Comparison of ENCODE assay signal across 8 mouse cellular contexts in genomic region chr12:108363796-108364195, GRCm38 (mm10). TPM values are rescaled to one million over a fixed set of nuclear protein-coding genes. Genes with fewer than 3 reads are reported as not detected.
A peak's percentile ranks its signal among the peaks of the same experiment; 100 is the strongest.
DNase-seq lines count a peak whose midpoint lies in the region; ATAC-seq lines count a peak whose summit lies in the region.

No protein-coding gene starts in this region.

- ATAC-seq in hindbrain, embryonic 12.5 days (ENCODE audit: low FRiP score), result peak; percentile 75
- no peak for ATAC-seq in inflammation-experienced regulatory T-cells, adult 6 months

- no peaks in the 10 kb centered on the region for H3K36me3 ChIP-seq in hindbrain, embryonic 12.5 days

- WGBS in hindbrain, embryonic 12.5 days, result 5% methylated on average over 5 of the region's 5 CpGs

- H3K4me2 ChIP-seq in hindbrain, embryonic 12.5 days (replicated peaks), result no peak overlapping the region

- DNase-seq in adipocyte (ENCODE audit: low spot score), result peak; percentile 78
- DNase-seq in cerebellum, postnatal 10 days, result peak; percentile 97
- peak; percentile 46 to 77 for DNase-seq in frontal cortex, postnatal 10 days (ENCODE audit: low spot score in 2 of 2)
- peak; percentile 73 for DNase-seq in layer of hippocampus, adult 9-11 months
- peak; percentile 84 for DNase-seq in lung, postnatal 25 days (ENCODE audit: low spot score)
- DNase-seq in right cerebral cortex, adult 2 months (ENCODE audit: low spot score in 2 of 2), result peak; percentile 90 to 91

- no peak overlapping the region for H3K4me3 ChIP-seq in hindbrain, embryonic 12.5 days

- no peaks in the 10 kb centered on the region for H3K27me3 ChIP-seq in hindbrain, embryonic 12.5 days

- no peak overlapping the region for H3K27ac ChIP-seq in hindbrain, embryonic 12.5 days

- no peaks in the 10 kb centered on the region for H3K9me3 ChIP-seq in hindbrain, embryonic 12.5 days (replicated peaks)

- peaks cover 5% of the 10 kb centered on the region for H3K4me1 ChIP-seq in hindbrain, embryonic 12.5 days

- no peak overlapping the region for H3K9ac ChIP-seq in hindbrain, embryonic 12.5 days

RNA-seq across cellular contexts. Expression of gene Eml1, which starts 7.0 kb away (rescaled TPM):
- polyA plus RNA-seq in hindbrain, embryonic 12.5 days (2016; fragmentation: Nextera tagmentation; extraction: Ambion mirVana), result 71.8 and 73.0 TPM in 2 replicates
- not detected for polyA plus RNA-seq in inflammation-experienced regulatory T-cells, adult 6 months (2017; shearing (Covaris generic))

RNA-seq across cellular contexts. Expression of gene Cyp46a1, which starts 29.6 kb away (rescaled TPM):
- polyA plus RNA-seq in hindbrain, embryonic 12.5 days (2016; fragmentation: Nextera tagmentation; extraction: Ambion mirVana), result 14.2 and 15.6 TPM in 2 replicates
- polyA plus RNA-seq in inflammation-experienced regulatory T-cells, adult 6 months (2017; shearing (Covaris generic)), result not detected

RNA-seq across cellular contexts. Expression of gene Hhipl1, which starts 57.7 kb away (rescaled TPM):
- 2.4 and 2.7 TPM in 2 replicates for polyA plus RNA-seq in hindbrain, embryonic 12.5 days (2016; fragmentation: Nextera tagmentation; extraction: Ambion mirVana)
- not detected for polyA plus RNA-seq in inflammation-experienced regulatory T-cells, adult 6 months (2017; shearing (Covaris generic))

Comparison
In these comparisons a context has a peak if more than half of its experiments do, and no peak if none do; other contexts are left out.
1. RNA of gene Eml1, which starts 7.0 kb away (polyA plus RNA-seq): 71.8 to 73.0 TPM in hindbrain, embryonic 12.5 days; not detected in inflammation-experienced regulatory T-cells, adult 6 months; every median in the first group is over 10 times any median in the second.
2. RNA of gene Cyp46a1, which starts 29.6 kb away (polyA plus RNA-seq): 14.2 to 15.6 TPM in hindbrain, embryonic 12.5 days; not detected in inflammation-experienced regulatory T-cells, adult 6 months; every median in the first group is over 10 times any median in the second.
3. Peak in every context shown above with its lines, with median percentiles within 50 percentile points of each other: DNase-seq.